Mouse (Mus musculus): ENCODE data around the gene Scube3. TPM values are rescaled to one million over a fixed set of nuclear protein-coding genes. Genes with fewer than 3 reads are reported as not detected.

The Scube3 gene
- polyA plus RNA-seq, 1 experiment = not detected

DNA sequence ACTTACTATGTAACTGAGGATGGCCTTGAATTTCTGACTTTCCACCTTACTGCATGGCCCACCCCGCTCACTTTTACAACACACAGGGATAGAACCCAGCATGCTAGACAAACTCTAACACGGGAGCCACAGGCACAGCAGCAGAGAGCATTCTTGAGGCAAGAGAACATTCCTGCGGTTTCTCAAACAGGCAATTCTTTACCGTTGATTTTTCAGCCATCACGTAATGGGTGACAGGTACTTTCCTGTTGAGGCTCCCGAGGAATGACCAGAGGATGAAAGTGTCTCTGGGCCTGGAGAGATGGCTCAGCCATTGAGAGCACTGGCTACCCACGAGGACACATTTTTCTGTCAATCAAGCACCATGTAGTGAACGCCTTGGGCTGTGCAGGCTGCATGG lies 17.6 kb upstream of the Scube3 start:
- Histone ChIP-seq H3K4me3 (ENCODE audit: insufficient read depth, low read depth, low read length) (no peak overlapping the region), H3K27ac (ENCODE audit: insufficient read depth, low read depth, low read length) (no peak overlapping the region), H3K4me1 (ENCODE audit: control insufficient read depth, insufficient read depth, low read length) (no peaks in the 10 kb centered on the region)
- TF ChIP-seq POLR2A (IDR thresholded peaks at IDR 0.05; ENCODE audit: insufficient read depth, low read depth, low read length) (no peak), CTCF (IDR thresholded peaks at IDR 0.05; ENCODE audit: insufficient read depth, low read depth, low read length) (no peak)
- 81% methylated on average over 8 of the region's 8 CpGs for WGBS

DNA sequence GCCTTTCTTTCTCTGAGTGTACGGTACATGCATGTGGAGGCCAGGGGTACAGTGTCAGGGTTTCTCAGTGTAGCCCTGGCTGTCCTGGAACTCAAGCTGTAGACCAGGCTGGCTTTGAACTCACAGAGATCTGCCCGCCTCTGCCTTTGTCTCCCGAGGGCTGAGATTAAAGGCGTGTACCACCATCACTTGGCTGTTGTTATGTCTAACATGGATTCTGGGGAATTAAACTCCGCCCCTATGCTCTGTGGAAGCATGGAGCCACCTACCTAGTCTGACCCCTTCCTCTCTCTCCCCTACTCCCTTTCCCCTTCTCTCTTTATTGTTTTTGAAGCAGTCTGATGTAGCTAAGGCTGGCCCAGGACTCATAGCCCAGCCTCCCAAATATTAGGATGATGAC lies 12.1 kb upstream of the Scube3 start:
- Histone ChIP-seq H3K4me3 (ENCODE audit: insufficient read depth, low read depth, low read length) (no peak overlapping the region), H3K27ac (ENCODE audit: insufficient read depth, low read depth, low read length) (no peak overlapping the region), H3K4me1 (ENCODE audit: control insufficient read depth, insufficient read depth, low read length) (no peaks in the 10 kb centered on the region)
- TF ChIP-seq POLR2A (IDR thresholded peaks at IDR 0.05; ENCODE audit: insufficient read depth, low read depth, low read length) = no peak
- no peak for TF ChIP-seq CTCF (IDR thresholded peaks at IDR 0.05; ENCODE audit: insufficient read depth, low read depth, low read length)
- WGBS = 97% methylated on average over 5 of the region's 5 CpGs

DNA sequence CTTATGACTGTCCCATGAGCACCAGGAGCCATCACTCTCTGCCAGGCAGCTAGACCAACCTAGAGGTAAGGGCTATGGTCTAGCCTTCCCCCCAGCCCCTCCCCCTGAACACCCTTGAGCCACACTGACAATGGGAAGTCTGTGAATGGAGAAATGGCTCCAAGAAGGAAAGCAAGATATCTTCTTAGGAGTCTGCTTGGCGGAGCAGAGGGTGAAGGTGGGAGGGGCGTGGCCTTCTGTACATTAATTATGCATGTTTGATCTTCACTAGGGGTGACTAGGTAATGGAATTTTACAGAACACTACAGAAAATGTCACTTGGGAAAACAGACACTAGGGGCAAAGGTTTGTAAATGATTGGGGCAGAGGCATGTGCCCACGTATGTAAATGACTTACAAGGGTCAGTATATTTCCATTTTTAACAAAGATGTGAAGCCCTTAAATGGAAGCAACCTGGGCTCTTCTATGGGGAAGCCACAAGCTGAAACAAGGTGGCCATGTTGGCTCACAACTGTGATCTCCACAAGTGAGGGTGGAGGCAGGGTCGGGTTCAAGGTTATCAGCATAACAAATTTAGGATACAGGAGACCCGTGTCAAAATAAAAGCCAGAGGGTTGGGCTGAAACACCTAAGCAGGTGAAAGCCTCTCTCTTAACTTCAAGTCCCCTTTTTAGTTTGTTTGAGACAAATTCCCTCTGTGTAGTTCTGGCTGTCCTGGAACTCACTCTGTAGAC lies 11.4 kb upstream of the Scube3 start:
- WGBS = 82% methylated on average over 5 of the region's 5 CpGs

DNA sequence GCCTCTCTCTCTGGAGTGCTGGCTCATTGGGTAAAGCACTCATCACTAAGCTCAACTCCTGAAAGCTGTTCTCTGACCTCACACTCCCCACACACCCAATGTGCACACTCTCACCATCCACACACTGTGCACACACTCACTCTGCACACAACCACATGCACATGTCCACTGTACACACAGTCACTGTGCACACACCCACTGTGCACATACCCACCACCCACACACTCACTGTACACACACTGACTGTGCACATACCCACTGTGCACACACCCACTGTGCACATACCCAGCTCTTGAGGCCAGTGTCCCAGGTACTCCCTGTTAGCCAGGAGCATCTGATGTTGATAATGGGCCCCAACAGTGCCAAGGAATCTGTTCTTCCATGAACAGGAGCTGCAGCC lies 10.8 kb upstream of the Scube3 start:
- no peak for TF ChIP-seq CTCF (IDR thresholded peaks at IDR 0.05; ENCODE audit: insufficient read depth, low read depth, low read length)
- TF ChIP-seq POLR2A (IDR thresholded peaks at IDR 0.05; ENCODE audit: insufficient read depth, low read depth, low read length) = no peak
- Histone ChIP-seq H3K4me1 (ENCODE audit: control insufficient read depth, insufficient read depth, low read length) (no peaks in the 10 kb centered on the region), H3K4me3 (ENCODE audit: insufficient read depth, low read depth, low read length) (no peak overlapping the region), H3K27ac (ENCODE audit: insufficient read depth, low read depth, low read length) (no peak overlapping the region)

More for the DNA sequence above, 11.4 kb upstream of the Scube3 start:
- no peak for TF ChIP-seq POLR2A (IDR thresholded peaks at IDR 0.05; ENCODE audit: insufficient read depth, low read depth, low read length)
- TF ChIP-seq CTCF (IDR thresholded peaks at IDR 0.05; ENCODE audit: insufficient read depth, low read depth, low read length) = no peak
- Histone ChIP-seq H3K27ac (ENCODE audit: insufficient read depth, low read depth, low read length) (no peak overlapping the region), H3K4me3 (ENCODE audit: insufficient read depth, low read depth, low read length) (no peak overlapping the region), H3K4me1 (ENCODE audit: control insufficient read depth, insufficient read depth, low read length) (no peaks in the 10 kb centered on the region)

DNA sequence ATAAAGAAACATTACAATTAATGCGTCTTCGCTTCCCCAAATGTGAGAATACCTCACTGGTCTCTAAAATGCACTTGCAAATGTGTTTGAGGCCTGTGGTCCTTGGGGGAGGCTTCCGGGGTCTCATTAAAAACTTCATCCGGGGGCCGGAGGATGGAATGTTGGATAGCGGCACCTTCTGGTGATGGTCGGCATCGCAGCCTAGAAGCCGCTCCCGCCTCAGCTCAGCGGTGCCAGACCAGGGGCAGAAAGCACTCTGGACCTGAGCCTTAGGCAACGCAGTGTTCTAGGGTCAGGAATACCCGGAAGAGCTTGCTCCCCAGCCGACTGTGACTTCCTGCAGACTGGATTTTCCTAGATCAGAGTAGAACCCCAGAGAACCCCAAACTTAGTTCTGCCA lies 8.7 kb upstream of the Scube3 start:
- Histone ChIP-seq H3K27ac (ENCODE audit: insufficient read depth, low read depth, low read length) (no peak overlapping the region), H3K4me1 (ENCODE audit: control insufficient read depth, insufficient read depth, low read length) (no peaks in the 10 kb centered on the region), H3K4me3 (ENCODE audit: insufficient read depth, low read depth, low read length) (no peak overlapping the region)
- no peak for TF ChIP-seq POLR2A (IDR thresholded peaks at IDR 0.05; ENCODE audit: insufficient read depth, low read depth, low read length)
- peak; percentile 80 for TF ChIP-seq CTCF (IDR thresholded peaks at IDR 0.05; ENCODE audit: insufficient read depth, low read depth, low read length)
- 3% methylated on average over 14 of the region's 14 CpGs for WGBS

DNA sequence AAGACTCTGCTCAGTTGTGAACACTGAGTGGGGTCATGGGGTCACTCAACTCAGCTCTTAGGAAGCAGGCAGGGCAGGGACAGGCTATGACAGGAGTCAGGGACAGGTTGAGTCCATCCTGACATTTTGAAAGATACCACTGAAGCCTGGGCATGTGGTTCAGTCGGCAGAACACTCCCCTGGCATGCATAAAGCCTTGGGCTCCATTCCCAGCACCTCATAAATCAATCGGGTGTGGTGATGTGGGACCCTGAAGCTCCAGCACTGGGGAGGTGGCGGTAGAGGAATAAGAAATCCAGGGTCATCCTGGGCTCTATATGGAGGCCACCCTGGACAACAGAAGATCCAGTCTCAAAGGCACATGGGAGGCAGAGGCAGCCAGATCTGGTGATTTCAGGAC lies 6.4 kb upstream of the Scube3 start:
- no peak overlapping the region for H3K27ac ChIP-seq (ENCODE audit: insufficient read depth, low read depth, low read length)
- TF ChIP-seq POLR2A (IDR thresholded peaks at IDR 0.05; ENCODE audit: insufficient read depth, low read depth, low read length) (no peak), CTCF (IDR thresholded peaks at IDR 0.05; ENCODE audit: insufficient read depth, low read depth, low read length) (no peak)
- H3K4me3 ChIP-seq (ENCODE audit: insufficient read depth, low read depth, low read length) = no peak overlapping the region
- H3K4me1 ChIP-seq (ENCODE audit: control insufficient read depth, insufficient read depth, low read length) = peaks cover 4% of the 10 kb centered on the region; the same call in 1 of the 2 replicates
- 80% methylated on average over 3 of the region's 3 CpGs for WGBS

DNA sequence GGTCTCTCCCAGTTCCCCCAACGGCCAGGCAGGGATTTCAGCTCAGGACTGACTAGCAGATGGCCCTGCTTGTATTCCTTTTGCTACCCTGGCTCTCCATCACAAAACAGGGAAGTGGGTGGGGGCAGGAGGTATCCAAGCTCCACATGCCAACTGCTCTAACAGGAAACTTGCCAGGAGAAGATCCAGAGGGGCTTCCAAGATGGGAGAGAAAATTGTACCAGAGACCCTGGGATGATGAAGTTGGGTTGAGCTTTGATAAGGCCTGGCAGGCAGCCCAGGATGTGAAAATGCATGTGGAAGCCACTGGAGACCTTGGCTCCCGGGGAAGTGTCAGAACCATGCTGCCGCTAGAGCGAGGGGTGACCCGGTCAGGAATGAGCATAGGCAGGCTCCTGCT lies 5.7 kb upstream of the Scube3 start:
- TF ChIP-seq CTCF (IDR thresholded peaks at IDR 0.05; ENCODE audit: insufficient read depth, low read depth, low read length) (no peak), POLR2A (IDR thresholded peaks at IDR 0.05; ENCODE audit: insufficient read depth, low read depth, low read length) (no peak)
- H3K27ac ChIP-seq (ENCODE audit: insufficient read depth, low read depth, low read length) = no peak overlapping the region
- no peak overlapping the region for H3K4me3 ChIP-seq (ENCODE audit: insufficient read depth, low read depth, low read length)
- WGBS = 46% methylated on average over 5 of the region's 5 CpGs
- H3K4me1 ChIP-seq (ENCODE audit: control insufficient read depth, insufficient read depth, low read length) = peaks cover 11% of the 10 kb centered on the region; the same call in 1 of the 2 replicates

DNA sequence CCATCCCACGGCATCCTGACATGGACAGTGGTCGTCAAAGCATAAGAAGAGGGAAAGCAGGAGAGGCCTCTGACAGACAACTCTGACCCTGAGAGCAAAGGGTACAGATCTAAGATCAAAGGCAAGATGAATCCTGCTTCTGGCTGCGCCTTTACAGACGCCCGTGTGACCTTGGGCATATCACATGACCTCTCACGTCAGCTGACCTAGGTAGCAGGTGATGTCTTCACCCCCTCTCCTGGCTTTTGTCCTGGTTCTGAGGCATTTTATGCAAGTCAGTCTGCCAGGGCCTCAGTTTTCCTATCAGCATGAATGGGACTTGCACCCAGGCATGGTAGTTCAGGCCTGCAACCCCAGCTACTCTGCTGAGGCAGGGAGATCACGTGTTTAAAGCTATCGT lies 3.9 kb upstream of the Scube3 start:
- 94% methylated on average over 8 of the region's 8 CpGs for WGBS
- Histone ChIP-seq H3K4me1 (ENCODE audit: control insufficient read depth, insufficient read depth, low read length) (peaks cover 29% of the 10 kb centered on the region), H3K27ac (ENCODE audit: insufficient read depth, low read depth, low read length) (no peak overlapping the region), H3K4me3 (ENCODE audit: insufficient read depth, low read depth, low read length) (no peak overlapping the region)
- TF ChIP-seq CTCF (IDR thresholded peaks at IDR 0.05; ENCODE audit: insufficient read depth, low read depth, low read length) (no peak), POLR2A (IDR thresholded peaks at IDR 0.05; ENCODE audit: insufficient read depth, low read depth, low read length) (no peak)

DNA sequence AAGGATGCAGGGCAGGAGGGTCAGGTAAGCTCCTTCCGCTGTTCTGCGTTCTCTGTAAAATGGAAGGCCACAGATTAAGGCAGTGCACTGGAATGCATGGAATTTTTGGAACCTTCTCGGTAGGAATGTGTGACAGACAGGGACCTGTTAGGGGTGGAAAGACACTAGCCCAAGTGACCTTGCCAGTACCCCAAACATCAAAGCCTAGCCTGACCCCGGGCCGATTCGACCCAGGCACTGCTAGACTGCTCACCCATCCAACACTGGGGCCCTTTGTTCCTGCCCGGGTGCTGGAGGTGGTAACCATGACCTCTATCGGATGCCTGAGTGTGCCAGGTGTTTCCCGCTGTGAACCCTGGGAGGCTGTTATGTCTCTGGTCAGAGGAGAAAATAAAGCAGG lies 3.3 kb upstream of the Scube3 start:
- no peak overlapping the region for H3K4me3 ChIP-seq (ENCODE audit: insufficient read depth, low read depth, low read length)
- TF ChIP-seq POLR2A (IDR thresholded peaks at IDR 0.05; ENCODE audit: insufficient read depth, low read depth, low read length) (no peak), CTCF (IDR thresholded peaks at IDR 0.05; ENCODE audit: insufficient read depth, low read depth, low read length) (no peak)
- no peak overlapping the region for H3K27ac ChIP-seq (ENCODE audit: insufficient read depth, low read depth, low read length)
- peaks cover 32% of the 10 kb centered on the region for H3K4me1 ChIP-seq (ENCODE audit: control insufficient read depth, insufficient read depth, low read length)
- 84% methylated on average over 9 of the region's 9 CpGs for WGBS
